In genomic region chr19:46534542-46535098, GRCm38 (mm10) we compare ENCODE assay signal across 21 mouse cellular contexts. TPM values are rescaled to one million over a fixed set of nuclear protein-coding genes. Genes with fewer than 3 reads are reported as not detected.
A peak's percentile ranks its signal among the peaks of the same experiment; 100 is the strongest.
DNase-seq lines count a peak whose midpoint lies in the region; ATAC-seq and TF ChIP-seq lines count a peak whose summit lies in the region.
"Had no signal": no experiment of that assay in that cellular context is flagged by ENCODE, and none has a peak within 500 bp of the region (broad histone marks: within the 10 kb centered on the region; RNA-seq: fewer than 3 reads in every experiment).

No protein-coding gene starts in this region.

- 37% methylated on average over 6 of the region's 6 CpGs for WGBS in kidney, embryonic 15.5 days
- 51% methylated on average over 6 of the region's 6 CpGs for WGBS in kidney, adult 2 months
- 39% methylated on average over 6 of the region's 6 CpGs for WGBS in midbrain, embryonic 12.5 days
- 39% methylated on average over 6 of the region's 6 CpGs for WGBS in midbrain, embryonic 16.5 days
- 35% methylated on average over 6 of the region's 6 CpGs for WGBS in intestine, embryonic 15.5 days

- intact Hi-C loops in heart, postnatal 25 days (cut with DNase I) = loop anchor here (10.0 kb wide), 1 partner anchor 140 kb away; the partner anchor contains the start of genes Actr1a and Sufu

- H3K9ac ChIP-seq in kidney, embryonic 15.5 days = no peak overlapping the region
- no peak overlapping the region for H3K9ac ChIP-seq in midbrain, embryonic 12.5 days (replicated peaks)
- H3K9ac ChIP-seq in midbrain, embryonic 16.5 days (ENCODE audit: low read depth, low read length) = no peak overlapping the region
- no peak overlapping the region; the same call in 1 of the 2 replicates for H3K9ac ChIP-seq in intestine, embryonic 15.5 days
- H3K9ac ChIP-seq: forebrain, embryonic 15.5 days; heart, embryonic 12.5 days had no signal

- TF ChIP-seq POLR2A in kidney, adult 2 months (IDR thresholded peaks at IDR 0.05; ENCODE audit: low read depth, low read length) = no peak

- H3K36me3 ChIP-seq in kidney, embryonic 15.5 days = peaks cover 5% of the 10 kb centered on the region; the same call in 1 of the 2 replicates
- H3K36me3 ChIP-seq in kidney, adult 2 months (ENCODE audit: control insufficient read depth, insufficient read depth, low read length) = no peaks in the 10 kb centered on the region
- H3K36me3 ChIP-seq in midbrain, embryonic 12.5 days = 0 out of 2 replicates have a peak, but pooled peaks cover 4% of the 10 kb centered on the region
- no peaks in the 10 kb centered on the region for H3K36me3 ChIP-seq in midbrain, embryonic 16.5 days (ENCODE audit: control insufficient read depth, insufficient read depth, low read length)
- no peaks in the 10 kb centered on the region for H3K36me3 ChIP-seq in intestine, embryonic 15.5 days

- H3K27ac ChIP-seq in kidney, embryonic 15.5 days = peak overlapping the region; percentile 11; the same call in 1 of the 2 replicates
- no peak overlapping the region for H3K27ac ChIP-seq in kidney, adult 2 months (ENCODE audit: insufficient read depth, low read depth, low read length)
- H3K27ac ChIP-seq in midbrain, embryonic 12.5 days (replicated peaks) = peak overlapping the region; percentile 42; the same call in 1 of the 2 replicates
- H3K27ac ChIP-seq in midbrain, embryonic 16.5 days (ENCODE audit: low read length) = no peak overlapping the region
- H3K27ac ChIP-seq in intestine, embryonic 15.5 days = peak overlapping the region; percentile 44; the same call in 1 of the 2 replicates
- H3K27ac ChIP-seq: embryonic facial prominence, embryonic 10.5 days; forebrain, embryonic 15.5 days; layer of hippocampus, adult 2 months; limb, embryonic 10.5 days had no signal

- H3K4me2 ChIP-seq in kidney, embryonic 15.5 days = no peak overlapping the region
- no peak overlapping the region for H3K4me2 ChIP-seq in midbrain, embryonic 12.5 days (replicated peaks)
- no peak overlapping the region for H3K4me2 ChIP-seq in midbrain, embryonic 16.5 days (ENCODE audit: low read length)
- peak overlapping the region; percentile 28; the same call in 1 of the 2 replicates for H3K4me2 ChIP-seq in intestine, embryonic 15.5 days (replicated peaks)
- H3K4me2 ChIP-seq: forebrain, embryonic 15.5 days; heart, embryonic 12.5 days had no signal

- peak; percentile 86 for DNase-seq in heart, adult 11 months
- no peak for DNase-seq in heart, postnatal 25 days (ENCODE audit: low spot score)
- no peak for DNase-seq in kidney, adult 2 months
- no peak for DNase-seq in B cell, adult 2 months
- DNase-seq: adrenal gland, postnatal 25 days; cerebellum, adult 9-10 months; heart, postnatal 10 days; kidney, postnatal 10 days; lung, postnatal 10 days; thymus, adult 18-20 months; thymus, postnatal 36 days had no signal

- no peaks in the 10 kb centered on the region for H3K9me3 ChIP-seq in kidney, embryonic 15.5 days (replicated peaks)
- H3K9me3 ChIP-seq in midbrain, embryonic 12.5 days = no peaks in the 10 kb centered on the region
- H3K9me3 ChIP-seq in midbrain, embryonic 16.5 days (replicated peaks; ENCODE audit: control insufficient read depth, low read length, poor library complexity, severe bottlenecking) = no peaks in the 10 kb centered on the region
- no peaks in the 10 kb centered on the region for H3K9me3 ChIP-seq in intestine, embryonic 15.5 days
- H3K9me3 ChIP-seq: embryonic facial prominence, embryonic 10.5 days; forebrain, embryonic 15.5 days; heart, embryonic 12.5 days; limb, embryonic 10.5 days had no signal

- no peak for ATAC-seq in kidney, embryonic 15.5 days (replicated peaks; ENCODE audit: low FRiP score)
- no peak for ATAC-seq in midbrain, embryonic 12.5 days (ENCODE audit: low FRiP score, low read depth)
- ATAC-seq in midbrain, embryonic 16.5 days = no peak
- ATAC-seq in intestine, embryonic 15.5 days = peak; percentile 61
- ATAC-seq: CD4-positive, CD25-positive, alpha-beta regulatory T cell, adult 4 months; forebrain, embryonic 15.5 days had no signal

- H3K27me3 ChIP-seq in kidney, embryonic 15.5 days = no peaks in the 10 kb centered on the region
- H3K27me3 ChIP-seq in kidney, adult 2 months (replicated peaks; ENCODE audit: control insufficient read depth, insufficient read depth, low read length) = no peaks in the 10 kb centered on the region
- H3K27me3 ChIP-seq in midbrain, embryonic 12.5 days = no peaks in the 10 kb centered on the region
- H3K27me3 ChIP-seq in midbrain, embryonic 16.5 days (ENCODE audit: control insufficient read depth, insufficient read depth, low read depth, low read length) = no peaks in the 10 kb centered on the region
- no peaks in the 10 kb centered on the region for H3K27me3 ChIP-seq in intestine, embryonic 15.5 days (replicated peaks)
- H3K27me3 ChIP-seq: forebrain, embryonic 15.5 days; heart, embryonic 12.5 days had no signal

- peaks cover 64% of the 10 kb centered on the region for H3K4me1 ChIP-seq in kidney, embryonic 15.5 days
- H3K4me1 ChIP-seq in kidney, adult 2 months (ENCODE audit: control insufficient read depth, insufficient read depth, low read length) = peaks cover 27% of the 10 kb centered on the region
- peaks cover 47% of the 10 kb centered on the region for H3K4me1 ChIP-seq in midbrain, embryonic 12.5 days
- H3K4me1 ChIP-seq in midbrain, embryonic 16.5 days (ENCODE audit: control insufficient read depth, insufficient read depth, low read length) = peaks cover 42% of the 10 kb centered on the region
- H3K4me1 ChIP-seq in intestine, embryonic 15.5 days (replicated peaks) = peaks cover 47% of the 10 kb centered on the region

- TF ChIP-seq CTCF in kidney, adult 2 months (conservative IDR thresholded peaks at IDR 0.05; ENCODE audit: insufficient read depth, insufficient read length, low read depth, low read length) = no peak

- H3K4me3 ChIP-seq in kidney, embryonic 15.5 days (replicated peaks) = no peak overlapping the region
- H3K4me3 ChIP-seq in kidney, adult 2 months (ENCODE audit: insufficient read depth, low read depth, low read length) = no peak overlapping the region
- H3K4me3 ChIP-seq in midbrain, embryonic 12.5 days = no peak overlapping the region
- no peak overlapping the region for H3K4me3 ChIP-seq in midbrain, embryonic 16.5 days (ENCODE audit: low read depth, low read length)
- no peak overlapping the region for H3K4me3 ChIP-seq in intestine, embryonic 15.5 days (replicated peaks)
- H3K4me3 ChIP-seq: forebrain, embryonic 15.5 days; heart, embryonic 12.5 days; layer of hippocampus, adult 2 months; limb, embryonic 10.5 days had no signal

RNA-seq across cellular contexts. Expression of gene Trim8, which starts 33.1 kb away (rescaled TPM):
- total RNA-seq in heart, postnatal 25 days (2021) = 10 to 100 TPM; 37.3 to 40.6 TPM
- 24.6 and 28.7 TPM in 2 replicates for polyA plus RNA-seq in kidney, embryonic 15.5 days (2015; fragmentation: Nextera tagmentation; extraction: Ambion mirVana)
- polyA plus RNA-seq in kidney, adult 2 months (2012; rRNA removed) = 41.3 and 43.6 TPM in 2 replicates
- polyA plus RNA-seq in midbrain, embryonic 12.5 days (2016; fragmentation: Nextera tagmentation; extraction: Ambion mirVana) = 38.5 and 53.9 TPM in 2 replicates
- polyA plus RNA-seq in midbrain, embryonic 16.5 days (2015; fragmentation: Nextera tagmentation; extraction: Ambion mirVana) = 25.9 and 26.8 TPM in 2 replicates
- polyA plus RNA-seq in intestine, embryonic 15.5 days (2015; fragmentation: Nextera tagmentation; extraction: Ambion mirVana) = 16.4 and 17.3 TPM in 2 replicates

RNA-seq across cellular contexts. Expression of gene Arl3, which starts 38.4 kb away (rescaled TPM):
- total RNA-seq in heart, postnatal 25 days (2021) = 10 to 100 TPM; 33.2 to 37.0 TPM
- 143 and 145 TPM in 2 replicates for polyA plus RNA-seq in kidney, embryonic 15.5 days (2015; fragmentation: Nextera tagmentation; extraction: Ambion mirVana)
- polyA plus RNA-seq in kidney, adult 2 months (2012; rRNA removed) = 52.5 and 62.8 TPM in 2 replicates
- polyA plus RNA-seq in midbrain, embryonic 12.5 days (2016; fragmentation: Nextera tagmentation; extraction: Ambion mirVana) = 201 and 208 TPM in 2 replicates
- 213 and 226 TPM in 2 replicates for polyA plus RNA-seq in midbrain, embryonic 16.5 days (2015; fragmentation: Nextera tagmentation; extraction: Ambion mirVana)
- polyA plus RNA-seq in intestine, embryonic 15.5 days (2015; fragmentation: Nextera tagmentation; extraction: Ambion mirVana) = 69.9 and 72.4 TPM in 2 replicates

RNA-seq across cellular contexts. Expression of gene Sfxn2, which starts 38.5 kb away (rescaled TPM):
- 1 to 10 TPM; 3.1 to 4.2 TPM for total RNA-seq in heart, postnatal 25 days (2021)
- polyA plus RNA-seq in kidney, embryonic 15.5 days (2015; fragmentation: Nextera tagmentation; extraction: Ambion mirVana) = 32.9 and 33.0 TPM in 2 replicates
- 18.9 and 23.0 TPM in 2 replicates for polyA plus RNA-seq in kidney, adult 2 months (2012; rRNA removed)
- polyA plus RNA-seq in midbrain, embryonic 12.5 days (2016; fragmentation: Nextera tagmentation; extraction: Ambion mirVana) = 11.9 and 14.2 TPM in 2 replicates
- 9.7 and 12.8 TPM in 2 replicates for polyA plus RNA-seq in midbrain, embryonic 16.5 days (2015; fragmentation: Nextera tagmentation; extraction: Ambion mirVana)
- polyA plus RNA-seq in intestine, embryonic 15.5 days (2015; fragmentation: Nextera tagmentation; extraction: Ambion mirVana) = 18.2 and 20.5 TPM in 2 replicates

Comparison
In these comparisons a context has a peak if more than half of its experiments do, and no peak if none do; other contexts are left out.
1. H3K27ac ChIP-seq: peak in kidney, embryonic 15.5 days (single experiment), midbrain, embryonic 12.5 days (single experiment) and intestine, embryonic 15.5 days (single experiment); none in kidney, adult 2 months (single experiment) and midbrain, embryonic 16.5 days (single experiment).